Mouse (Mus musculus): ENCODE data around the gene Igf2bp2. TPM values are rescaled to one million over a fixed set of nuclear protein-coding genes. Genes with fewer than 3 reads are reported as not detected.

Gene Igf2bp2
- total and polyA plus RNA-seq, 2 experiments, result 0.37 to 0.81 TPM

DNA sequence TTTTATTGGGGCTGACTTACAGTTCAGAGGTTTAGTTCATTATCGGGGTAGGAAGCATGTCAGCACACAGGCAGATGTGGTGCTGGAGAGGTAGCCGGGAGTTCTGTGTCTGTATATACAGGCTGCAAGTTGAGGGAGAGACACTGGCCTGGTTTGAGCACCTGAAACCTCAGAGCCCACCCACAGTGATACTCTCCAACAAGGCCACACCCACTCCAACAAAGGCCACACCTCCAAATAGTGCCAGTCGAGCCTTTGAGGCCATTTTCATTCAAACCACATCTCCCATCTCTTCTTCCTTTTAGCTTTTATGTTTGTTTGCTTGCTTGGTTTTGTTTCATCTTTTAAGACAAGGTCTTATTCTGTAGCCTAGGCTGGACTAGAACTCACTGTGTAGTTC lies 22.3 kb upstream of the Igf2bp2 start:
- H3K4me3 ChIP-seq (ENCODE audit: insufficient read depth, low read depth, low read length), result no peak overlapping the region
- H3K4me1 ChIP-seq (ENCODE audit: control insufficient read depth, insufficient read depth, low read length), result no peaks in the 10 kb centered on the region
- H3K27ac ChIP-seq (replicated peaks; ENCODE audit: insufficient read depth, low read depth, low read length), result no peak overlapping the region
- H3K27me3 ChIP-seq (ENCODE audit: control insufficient read depth, insufficient read depth, low read length), result no peaks in the 10 kb centered on the region
- no peaks in the 10 kb centered on the region for H3K36me3 ChIP-seq (ENCODE audit: control insufficient read depth, insufficient read depth, low read length)
- H3K79me2 ChIP-seq (ENCODE audit: control insufficient read depth, insufficient read depth, low read length), result no peaks in the 10 kb centered on the region
- TF ChIP-seq CTCF (IDR thresholded peaks at IDR 0.05; ENCODE audit: low read depth, low read length), result no peak
- TF ChIP-seq POLR2A (IDR thresholded peaks at IDR 0.05; ENCODE audit: extremely low read depth, insufficient read depth, low read length), result no peak
- no peak overlapping the region for H3K9ac ChIP-seq (ENCODE audit: low read depth, low read length)
- no peak for DNase-seq (ENCODE audit: extremely low read depth, low read depth, low spot score)
- WGBS, result 87% methylated on average over 3 of the region's 3 CpGs

DNA sequence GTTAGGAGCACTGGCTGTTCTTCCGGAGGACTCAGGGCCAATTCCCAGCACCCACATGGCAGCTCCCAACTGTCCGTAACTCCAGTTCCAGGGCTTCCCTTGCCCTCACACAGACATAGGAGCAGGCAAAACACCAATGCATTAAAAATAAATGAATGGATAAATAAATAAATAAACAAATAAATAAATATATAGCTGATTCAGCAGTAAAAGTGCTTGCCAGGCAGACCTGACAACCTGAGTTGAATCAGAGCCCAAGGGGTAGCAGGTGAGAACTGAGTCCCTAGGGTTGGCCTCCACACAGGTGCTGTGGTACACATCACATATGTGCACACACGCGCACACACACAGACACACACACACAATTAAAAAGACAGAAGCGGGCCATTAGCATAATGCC lies 21.0 kb upstream of the Igf2bp2 start:
- H3K9ac ChIP-seq (ENCODE audit: low read depth, low read length), result no peak overlapping the region
- no peaks in the 10 kb centered on the region for H3K79me2 ChIP-seq (ENCODE audit: control insufficient read depth, insufficient read depth, low read length)
- no peaks in the 10 kb centered on the region for H3K36me3 ChIP-seq (ENCODE audit: control insufficient read depth, insufficient read depth, low read length)
- over 99% methylated on average over 5 of the region's 5 CpGs for WGBS
- H3K27ac ChIP-seq (replicated peaks; ENCODE audit: insufficient read depth, low read depth, low read length), result no peak overlapping the region
- DNase-seq (ENCODE audit: extremely low read depth, low read depth, low spot score), result no peak
- no peaks in the 10 kb centered on the region for H3K27me3 ChIP-seq (ENCODE audit: control insufficient read depth, insufficient read depth, low read length)
- H3K4me3 ChIP-seq (ENCODE audit: insufficient read depth, low read depth, low read length), result no peak overlapping the region
- TF ChIP-seq POLR2A (IDR thresholded peaks at IDR 0.05; ENCODE audit: extremely low read depth, insufficient read depth, low read length) (no peak), CTCF (IDR thresholded peaks at IDR 0.05; ENCODE audit: low read depth, low read length) (no peak)
- H3K4me1 ChIP-seq (ENCODE audit: control insufficient read depth, insufficient read depth, low read length), result no peaks in the 10 kb centered on the region

DNA sequence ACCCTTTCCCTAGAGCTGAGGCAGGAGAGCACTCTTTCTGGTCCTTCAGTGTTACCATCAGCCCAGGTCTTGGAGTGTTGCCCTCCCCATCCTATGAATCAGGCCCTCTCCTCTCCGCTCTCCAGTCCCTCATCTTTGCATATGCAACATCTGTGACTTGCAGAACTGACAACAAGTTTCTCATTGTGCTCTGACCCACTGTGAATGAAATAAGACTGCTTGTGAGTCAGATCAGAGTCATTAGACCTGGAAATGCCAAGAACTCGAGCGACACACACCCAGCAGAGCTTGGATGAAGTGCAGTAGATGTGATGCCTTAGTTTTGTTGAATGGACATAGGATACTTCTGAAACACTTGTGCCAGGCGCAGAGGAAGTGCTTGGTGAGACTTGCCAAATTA lies 19.2 kb upstream of the Igf2bp2 start:
- Histone ChIP-seq H3K4me1 (ENCODE audit: control insufficient read depth, insufficient read depth, low read length) (no peaks in the 10 kb centered on the region), H3K4me3 (ENCODE audit: insufficient read depth, low read depth, low read length) (no peak overlapping the region), H3K9ac (ENCODE audit: low read depth, low read length) (no peak overlapping the region), H3K79me2 (ENCODE audit: control insufficient read depth, insufficient read depth, low read length) (no peaks in the 10 kb centered on the region), H3K27ac (replicated peaks; ENCODE audit: insufficient read depth, low read depth, low read length) (no peak overlapping the region), H3K27me3 (ENCODE audit: control insufficient read depth, insufficient read depth, low read length) (no peaks in the 10 kb centered on the region), H3K36me3 (ENCODE audit: control insufficient read depth, insufficient read depth, low read length) (no peaks in the 10 kb centered on the region)
- DNase-seq (ENCODE audit: extremely low read depth, low read depth, low spot score), result no peak
- WGBS, result 90% methylated on average over 4 of the region's 4 CpGs
- TF ChIP-seq POLR2A (IDR thresholded peaks at IDR 0.05; ENCODE audit: extremely low read depth, insufficient read depth, low read length) (no peak), CTCF (IDR thresholded peaks at IDR 0.05; ENCODE audit: low read depth, low read length) (no peak)

DNA sequence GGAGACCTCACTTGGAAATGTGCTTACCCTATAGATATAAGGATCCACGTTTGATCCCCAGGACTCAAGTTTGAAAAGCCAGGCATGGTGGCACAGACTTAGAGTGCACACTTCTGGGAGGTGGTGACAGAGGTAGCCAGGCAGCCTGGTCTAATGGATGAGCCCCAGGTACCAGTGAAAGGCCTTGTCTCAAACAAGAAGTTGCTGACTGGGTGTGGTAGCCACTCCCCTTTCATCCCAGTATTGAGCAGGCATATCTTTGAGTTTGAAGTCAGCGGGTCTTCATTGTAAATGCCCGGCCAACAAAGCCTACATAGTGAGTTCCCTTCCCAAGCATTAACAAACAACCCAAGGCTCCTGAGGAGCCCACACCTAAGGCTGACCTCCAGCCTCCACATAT lies 15.7 kb upstream of the Igf2bp2 start:
- Histone ChIP-seq H3K27me3 (ENCODE audit: control insufficient read depth, insufficient read depth, low read length) (no peaks in the 10 kb centered on the region), H3K79me2 (ENCODE audit: control insufficient read depth, insufficient read depth, low read length) (no peaks in the 10 kb centered on the region), H3K4me3 (ENCODE audit: insufficient read depth, low read depth, low read length) (no peak overlapping the region), H3K36me3 (ENCODE audit: control insufficient read depth, insufficient read depth, low read length) (no peaks in the 10 kb centered on the region), H3K4me1 (ENCODE audit: control insufficient read depth, insufficient read depth, low read length) (no peaks in the 10 kb centered on the region), H3K9ac (ENCODE audit: low read depth, low read length) (no peak overlapping the region), H3K27ac (replicated peaks; ENCODE audit: insufficient read depth, low read depth, low read length) (no peak overlapping the region)
- no peak for DNase-seq (ENCODE audit: extremely low read depth, low read depth, low spot score)
- 79% methylated on average over 3 of the region's 3 CpGs for WGBS
- TF ChIP-seq CTCF (IDR thresholded peaks at IDR 0.05; ENCODE audit: low read depth, low read length) (no peak), POLR2A (IDR thresholded peaks at IDR 0.05; ENCODE audit: extremely low read depth, insufficient read depth, low read length) (no peak)

DNA sequence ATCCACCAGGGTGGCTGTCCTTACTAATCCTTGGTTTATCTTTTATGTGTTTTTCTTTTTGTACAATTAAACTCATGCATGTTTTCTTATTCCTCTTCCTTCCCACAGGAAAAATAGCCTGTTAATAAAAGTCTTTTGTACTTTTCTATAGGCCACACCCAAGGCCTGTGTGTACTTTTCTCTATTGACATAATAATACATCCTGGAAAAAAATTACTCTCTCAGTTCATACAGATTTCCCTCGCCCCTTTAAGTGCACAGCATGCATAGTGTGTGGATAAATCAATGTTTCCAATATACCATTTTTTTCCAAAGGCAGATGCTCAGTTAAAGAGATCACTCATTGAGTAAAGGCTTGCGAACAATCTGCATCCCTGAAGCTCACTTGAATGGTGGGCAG lies 14.9 kb upstream of the Igf2bp2 start:
- no peak overlapping the region for H3K4me3 ChIP-seq (ENCODE audit: insufficient read depth, low read depth, low read length)
- no peak overlapping the region for H3K9ac ChIP-seq (ENCODE audit: low read depth, low read length)
- no peaks in the 10 kb centered on the region for H3K36me3 ChIP-seq (ENCODE audit: control insufficient read depth, insufficient read depth, low read length)
- no peaks in the 10 kb centered on the region for H3K4me1 ChIP-seq (ENCODE audit: control insufficient read depth, insufficient read depth, low read length)
- no peak overlapping the region for H3K27ac ChIP-seq (replicated peaks; ENCODE audit: insufficient read depth, low read depth, low read length)
- H3K79me2 ChIP-seq (ENCODE audit: control insufficient read depth, insufficient read depth, low read length), result no peaks in the 10 kb centered on the region
- DNase-seq (ENCODE audit: extremely low read depth, low read depth, low spot score), result no peak
- WGBS, result 86% methylated on average over 2 of the region's 2 CpGs
- no peaks in the 10 kb centered on the region for H3K27me3 ChIP-seq (ENCODE audit: control insufficient read depth, insufficient read depth, low read length)
- TF ChIP-seq POLR2A (IDR thresholded peaks at IDR 0.05; ENCODE audit: extremely low read depth, insufficient read depth, low read length), result no peak
- TF ChIP-seq CTCF (IDR thresholded peaks at IDR 0.05; ENCODE audit: low read depth, low read length), result no peak

DNA sequence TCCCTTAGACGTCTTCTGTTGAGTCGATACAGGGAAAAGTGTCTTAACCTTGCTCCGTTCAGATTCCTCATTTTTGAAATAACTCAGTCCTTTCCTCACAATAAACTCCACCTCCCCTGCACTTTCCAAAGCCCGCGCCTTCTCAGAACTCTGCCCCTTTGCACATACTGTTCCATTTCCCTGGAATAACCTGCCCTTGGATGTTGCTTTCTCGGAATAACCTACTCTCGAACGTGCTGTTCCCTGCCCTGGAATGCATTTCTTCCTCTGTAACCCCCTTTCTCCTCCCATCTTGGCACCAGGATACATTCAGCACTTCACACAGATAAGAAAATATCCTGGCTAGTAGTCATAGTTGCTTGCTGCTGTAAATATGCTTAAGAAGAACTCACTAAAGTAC lies 5.6 kb upstream of the Igf2bp2 start:
- H3K27me3 ChIP-seq (ENCODE audit: control insufficient read depth, insufficient read depth, low read length), result no peaks in the 10 kb centered on the region; the same call in 1 of the 2 replicates
- no peaks in the 10 kb centered on the region for H3K36me3 ChIP-seq (ENCODE audit: control insufficient read depth, insufficient read depth, low read length)
- H3K79me2 ChIP-seq (ENCODE audit: control insufficient read depth, insufficient read depth, low read length), result no peaks in the 10 kb centered on the region
- no peak for TF ChIP-seq POLR2A (IDR thresholded peaks at IDR 0.05; ENCODE audit: extremely low read depth, insufficient read depth, low read length)
- TF ChIP-seq CTCF (IDR thresholded peaks at IDR 0.05; ENCODE audit: low read depth, low read length), result no peak
- 0 out of 2 replicates have a peak, but pooled peaks cover under 1% of the 10 kb centered on the region for H3K4me1 ChIP-seq (ENCODE audit: control insufficient read depth, insufficient read depth, low read length)
- no peak overlapping the region for H3K27ac ChIP-seq (replicated peaks; ENCODE audit: insufficient read depth, low read depth, low read length)
- H3K9ac ChIP-seq (ENCODE audit: low read depth, low read length), result no peak overlapping the region
- no peak for DNase-seq (ENCODE audit: extremely low read depth, low read depth, low spot score)
- WGBS, result 82% methylated on average over 8 of the region's 8 CpGs
- H3K4me3 ChIP-seq (ENCODE audit: insufficient read depth, low read depth, low read length), result no peak overlapping the region
